ENCODE assay signal across 11 mouse cellular contexts in genomic region chr7:142561856-142562404, GRCm38 (mm10). TPM values are rescaled to one million over a fixed set of nuclear protein-coding genes. Genes with fewer than 3 reads are reported as not detected.
A peak's percentile ranks its signal among the peaks of the same experiment; 100 is the strongest.
DNase-seq lines count a peak whose midpoint lies in the region; ATAC-seq lines count a peak whose summit lies in the region.
"Had no signal": no experiment of that assay in that cellular context is flagged by ENCODE, and none has a peak within 500 bp of the region (broad histone marks: within the 10 kb centered on the region; RNA-seq: fewer than 3 reads in every experiment).

No protein-coding gene starts in this region.

- peaks cover 10% of the 10 kb centered on the region; the same call in 1 of the 2 replicates for H3K27me3 ChIP-seq in hindbrain, embryonic 10.5 days (ENCODE audit: insufficient read depth, poor library complexity, severe bottlenecking)
- no peaks in the 10 kb centered on the region for H3K27me3 ChIP-seq in hindbrain, embryonic 14.5 days (ENCODE audit: control insufficient read depth, insufficient read depth, low read length)
- H3K27me3 ChIP-seq in limb, embryonic 11.5 days (ENCODE audit: control insufficient read depth, insufficient read depth, low read length), result no peaks in the 10 kb centered on the region
- H3K27me3 ChIP-seq: hindbrain, embryonic 12.5 days had no signal

- H3K4me3 ChIP-seq in hindbrain, embryonic 10.5 days, result no peak overlapping the region
- H3K4me3 ChIP-seq in hindbrain, embryonic 14.5 days (replicated peaks; ENCODE audit: low read length), result no peak overlapping the region
- H3K4me3 ChIP-seq in limb, embryonic 11.5 days (ENCODE audit: low read depth, low read length), result no peak overlapping the region
- H3K4me3 ChIP-seq: hindbrain, embryonic 12.5 days had no signal

- peak overlapping the region; percentile 84 for H3K27ac ChIP-seq in hindbrain, embryonic 10.5 days
- no peak overlapping the region for H3K27ac ChIP-seq in hindbrain, embryonic 14.5 days
- peak overlapping the region; percentile 85 for H3K27ac ChIP-seq in limb, embryonic 11.5 days (replicated peaks; ENCODE audit: low read depth, low read length)

- WGBS in hindbrain, embryonic 10.5 days, result 78% methylated on average over 4 of the region's 4 CpGs
- 74% methylated on average over 4 of the region's 4 CpGs for WGBS in hindbrain, embryonic 14.5 days
- 44% methylated on average over 4 of the region's 4 CpGs for WGBS in limb, embryonic 11.5 days

- no peak overlapping the region for H3K9ac ChIP-seq in hindbrain, embryonic 14.5 days
- H3K9ac ChIP-seq in limb, embryonic 11.5 days (ENCODE audit: low read length), result no peak overlapping the region

- no peak for ATAC-seq in hindbrain, embryonic 14.5 days (ENCODE audit: low FRiP score)
- ATAC-seq in limb, embryonic 11.5 days (ENCODE audit: insufficient number of reproducible peaks, low FRiP score, low TSS enrichment, low read depth), result no peak
- ATAC-seq: forebrain, embryonic 16.5 days had no signal

- no peak for DNase-seq in hindbrain, embryonic 10.5 days (ENCODE audit: low spot score)
- DNase-seq in hindbrain, embryonic 14.5 days (ENCODE audit: low spot score), result no peak
- peak; percentile 45 for DNase-seq in retina, postnatal 1 day
- DNase-seq in retina, embryonic 14.5 days (ENCODE audit: low spot score), result no peak
- DNase-seq in limb, embryonic 11.5 days (ENCODE audit: low spot score), result no peak
- DNase-seq in testis, postnatal 10 days (ENCODE audit: low spot score), result no peak
- DNase-seq in thymus, postnatal 25 days, result no peak
- no peak for DNase-seq in embryo, embryonic 11 days

- H3K36me3 ChIP-seq in hindbrain, embryonic 10.5 days, result no peaks in the 10 kb centered on the region
- no peaks in the 10 kb centered on the region for H3K36me3 ChIP-seq in hindbrain, embryonic 14.5 days (replicated peaks; ENCODE audit: control insufficient read depth, insufficient read depth)
- no peaks in the 10 kb centered on the region for H3K36me3 ChIP-seq in limb, embryonic 11.5 days (ENCODE audit: control insufficient read depth, insufficient read depth, low read length)
- H3K36me3 ChIP-seq: hindbrain, embryonic 12.5 days had no signal

- H3K9me3 ChIP-seq in hindbrain, embryonic 10.5 days, result no peaks in the 10 kb centered on the region
- H3K9me3 ChIP-seq in hindbrain, embryonic 14.5 days (ENCODE audit: control insufficient read depth, low read length), result no peaks in the 10 kb centered on the region
- H3K9me3 ChIP-seq in limb, embryonic 11.5 days (ENCODE audit: control insufficient read depth, low read length), result no peaks in the 10 kb centered on the region
- H3K9me3 ChIP-seq: hindbrain, embryonic 12.5 days had no signal

- H3K4me1 ChIP-seq in hindbrain, embryonic 10.5 days (replicated peaks), result peaks cover 83% of the 10 kb centered on the region
- H3K4me1 ChIP-seq in hindbrain, embryonic 14.5 days (replicated peaks; ENCODE audit: control insufficient read depth, insufficient read depth, low read length), result peaks cover 15% of the 10 kb centered on the region; the same call in 1 of the 2 replicates
- peaks cover 75% of the 10 kb centered on the region for H3K4me1 ChIP-seq in limb, embryonic 11.5 days (ENCODE audit: control insufficient read depth, insufficient read depth, low read length)

- H3K4me2 ChIP-seq in hindbrain, embryonic 14.5 days (replicated peaks), result no peak overlapping the region
- H3K4me2 ChIP-seq in limb, embryonic 11.5 days (ENCODE audit: low read depth, severe bottlenecking), result no peak overlapping the region
- H3K4me2 ChIP-seq: hindbrain, embryonic 12.5 days; midbrain, embryonic 11.5 days had no signal

RNA-seq across cellular contexts. Expression of gene Mrpl23, which starts 29.4 kb away (rescaled TPM):
- polyA plus RNA-seq in hindbrain, embryonic 10.5 days (2016; fragmentation: Nextera tagmentation; extraction: Ambion mirVana), result 17.7 and 19.7 TPM in 2 replicates
- polyA plus RNA-seq in hindbrain, embryonic 14.5 days (2014; fragmentation: Nextera tagmentation; extraction: Ambion mirVana), result 21.6 and 22.9 TPM in 2 replicates
- 17.8 and 19.7 TPM in 2 replicates for polyA plus RNA-seq in limb, embryonic 11.5 days (2014; fragmentation: Nextera tagmentation; extraction: Ambion mirVana)
